Mouse (Mus musculus): Measurements from ENCODE around the gene Zfp280b. TPM values are rescaled to one million over a fixed set of nuclear protein-coding genes. Genes with fewer than 3 reads are reported as not detected.

The Zfp280b gene
- polyA plus RNA-seq, 1 experiment from 2014 or later = 8.8 TPM

- H3K4me3 ChIP-seq (ENCODE audit: low read depth, low read length) = no peak overlapping the region
- H3K36me3 ChIP-seq (ENCODE audit: insufficient read depth, low read length) = no peaks in the 10 kb centered on the region
- H3K27me3 ChIP-seq (replicated peaks; ENCODE audit: insufficient read depth, low read length) = no peaks in the 10 kb centered on the region
- no peaks in the 10 kb centered on the region for H3K4me1 ChIP-seq (ENCODE audit: insufficient read depth, low read depth, low read length)
- ATAC-seq (no peak), DNase-seq (ENCODE audit: low spot score) (no peak)
- H3K9ac ChIP-seq (replicated peaks; ENCODE audit: low read depth) = no peak overlapping the region
- 41% methylated on average over 7 of the region's 7 CpGs for WGBS
- no peak overlapping the region for H3K27ac ChIP-seq (ENCODE audit: low read length)
- TF ChIP-seq EP300 (IDR thresholded peaks at IDR 0.05) (no peak), CTCF (IDR thresholded peaks at IDR 0.05) (no peak)
- no peaks in the 10 kb centered on the region for H3K9me3 ChIP-seq (ENCODE audit: low read length)
- no peak overlapping the region for H3K4me2 ChIP-seq (replicated peaks; ENCODE audit: low read depth, low read length)
These were observed 31.3 kb upstream of the Zfp280b start for GRCm38 (mm10) chr10:76001160-76001559.

GRCm38 (mm10) chr10:76002101-76002521, 30.3 kb upstream of the Zfp280b start:
- ATAC-seq = no peak
- no peaks in the 10 kb centered on the region for H3K36me3 ChIP-seq (ENCODE audit: insufficient read depth, low read length)
- H3K9ac ChIP-seq (replicated peaks; ENCODE audit: low read depth) = no peak overlapping the region
- no peaks in the 10 kb centered on the region for H3K4me1 ChIP-seq (ENCODE audit: insufficient read depth, low read depth, low read length)
- H3K27ac ChIP-seq (ENCODE audit: low read length) = no peak overlapping the region
- no peak overlapping the region for H3K4me2 ChIP-seq (replicated peaks; ENCODE audit: low read depth, low read length)
- H3K4me3 ChIP-seq (ENCODE audit: low read depth, low read length) = no peak overlapping the region
- 21% methylated on average over 3 of the region's 3 CpGs for WGBS
- H3K9me3 ChIP-seq (ENCODE audit: low read length) = no peaks in the 10 kb centered on the region
- DNase-seq (ENCODE audit: low spot score) = no peak
- H3K27me3 ChIP-seq (replicated peaks; ENCODE audit: insufficient read depth, low read length) = no peaks in the 10 kb centered on the region
- TF ChIP-seq CTCF (IDR thresholded peaks at IDR 0.05) = no peak
- no peak for TF ChIP-seq EP300 (IDR thresholded peaks at IDR 0.05)

GRCm38 (mm10) chr10:76002615-76003014, 29.8 kb upstream of the Zfp280b start:
- no peak for TF ChIP-seq CTCF (IDR thresholded peaks at IDR 0.05)
- TF ChIP-seq EP300 (IDR thresholded peaks at IDR 0.05) = no peak
- Histone ChIP-seq H3K9ac (replicated peaks; ENCODE audit: low read depth) (no peak overlapping the region), H3K36me3 (ENCODE audit: insufficient read depth, low read length) (no peaks in the 10 kb centered on the region), H3K9me3 (ENCODE audit: low read length) (no peaks in the 10 kb centered on the region), H3K4me2 (replicated peaks; ENCODE audit: low read depth, low read length) (no peak overlapping the region), H3K27ac (ENCODE audit: low read length) (no peak overlapping the region), H3K27me3 (replicated peaks; ENCODE audit: insufficient read depth, low read length) (no peaks in the 10 kb centered on the region), H3K4me1 (ENCODE audit: insufficient read depth, low read depth, low read length) (no peaks in the 10 kb centered on the region), H3K4me3 (ENCODE audit: low read depth, low read length) (no peak overlapping the region)
- WGBS = 50% methylated on average over 2 of the region's 2 CpGs
- DNase-seq (ENCODE audit: low spot score) = no peak
- no peak for ATAC-seq

GRCm38 (mm10) chr10:76003221-76003620, 29.2 kb upstream of the Zfp280b start:
- H3K9ac ChIP-seq (replicated peaks; ENCODE audit: low read depth) = no peak overlapping the region
- H3K4me3 ChIP-seq (ENCODE audit: low read depth, low read length) = no peak overlapping the region
- H3K9me3 ChIP-seq (ENCODE audit: low read length) = no peaks in the 10 kb centered on the region
- no peaks in the 10 kb centered on the region for H3K27me3 ChIP-seq (replicated peaks; ENCODE audit: insufficient read depth, low read length)
- DNase-seq (ENCODE audit: low spot score) = no peak
- WGBS = 91% methylated on average over 2 of the region's 2 CpGs
- no peaks in the 10 kb centered on the region for H3K4me1 ChIP-seq (ENCODE audit: insufficient read depth, low read depth, low read length)
- no peak for ATAC-seq
- H3K36me3 ChIP-seq (ENCODE audit: insufficient read depth, low read length) = no peaks in the 10 kb centered on the region
- no peak overlapping the region for H3K27ac ChIP-seq (ENCODE audit: low read length)
- H3K4me2 ChIP-seq (replicated peaks; ENCODE audit: low read depth, low read length) = no peak overlapping the region
- no peak for TF ChIP-seq EP300 (IDR thresholded peaks at IDR 0.05)
- TF ChIP-seq CTCF (IDR thresholded peaks at IDR 0.05) = no peak

- 86% methylated on average over 6 of the region's 6 CpGs for WGBS
- Histone ChIP-seq H3K4me3 (ENCODE audit: low read depth, low read length) (no peak overlapping the region), H3K4me2 (replicated peaks; ENCODE audit: low read depth, low read length) (no peak overlapping the region), H3K27ac (ENCODE audit: low read length) (no peak overlapping the region), H3K9ac (replicated peaks; ENCODE audit: low read depth) (no peak overlapping the region), H3K36me3 (ENCODE audit: insufficient read depth, low read length) (no peaks in the 10 kb centered on the region), H3K27me3 (replicated peaks; ENCODE audit: insufficient read depth, low read length) (no peaks in the 10 kb centered on the region), H3K9me3 (ENCODE audit: low read length) (no peaks in the 10 kb centered on the region), H3K4me1 (ENCODE audit: insufficient read depth, low read depth, low read length) (no peaks in the 10 kb centered on the region)
- ATAC-seq = no peak
- TF ChIP-seq EP300 (IDR thresholded peaks at IDR 0.05) (no peak), CTCF (IDR thresholded peaks at IDR 0.05) (no peak)
- no peak for DNase-seq (ENCODE audit: low spot score)
These were observed 26.1 kb upstream of the Zfp280b start for GRCm38 (mm10) chr10:76006385-76006784.

GRCm38 (mm10) chr10:76009812-76010211, 22.6 kb upstream of the Zfp280b start:
- ATAC-seq (no peak), DNase-seq (ENCODE audit: low spot score) (no peak)
- no peak for TF ChIP-seq CTCF (IDR thresholded peaks at IDR 0.05)
- no peak for TF ChIP-seq EP300 (IDR thresholded peaks at IDR 0.05)
- no peaks in the 10 kb centered on the region for H3K27me3 ChIP-seq (replicated peaks; ENCODE audit: insufficient read depth, low read length)
- no peaks in the 10 kb centered on the region for H3K36me3 ChIP-seq (ENCODE audit: insufficient read depth, low read length)
- no peaks in the 10 kb centered on the region for H3K4me1 ChIP-seq (ENCODE audit: insufficient read depth, low read depth, low read length)
- H3K27ac ChIP-seq (ENCODE audit: low read length) = no peak overlapping the region
- no peak overlapping the region for H3K4me2 ChIP-seq (replicated peaks; ENCODE audit: low read depth, low read length)
- no peak overlapping the region for H3K9ac ChIP-seq (replicated peaks; ENCODE audit: low read depth)
- no peaks in the 10 kb centered on the region for H3K9me3 ChIP-seq (ENCODE audit: low read length)
- no peak overlapping the region for H3K4me3 ChIP-seq (ENCODE audit: low read depth, low read length)
- WGBS = 68% methylated on average over 3 of the region's 3 CpGs

GRCm38 (mm10) chr10:76012922-76013321, 19.5 kb upstream of the Zfp280b start:
- TF ChIP-seq EP300 (IDR thresholded peaks at IDR 0.05) = no peak
- TF ChIP-seq CTCF (IDR thresholded peaks at IDR 0.05) = no peak
- H3K27ac ChIP-seq (ENCODE audit: low read length) = no peak overlapping the region
- 71% methylated on average over 6 of the region's 6 CpGs for WGBS
- no peaks in the 10 kb centered on the region for H3K36me3 ChIP-seq (ENCODE audit: insufficient read depth, low read length)
- no peak overlapping the region for H3K4me2 ChIP-seq (replicated peaks; ENCODE audit: low read depth, low read length)
- H3K4me3 ChIP-seq (ENCODE audit: low read depth, low read length) = no peak overlapping the region
- no peaks in the 10 kb centered on the region for H3K9me3 ChIP-seq (ENCODE audit: low read length)
- no peaks in the 10 kb centered on the region for H3K4me1 ChIP-seq (ENCODE audit: insufficient read depth, low read depth, low read length)
- H3K27me3 ChIP-seq (replicated peaks; ENCODE audit: insufficient read depth, low read length) = no peaks in the 10 kb centered on the region
- no peak overlapping the region for H3K9ac ChIP-seq (replicated peaks; ENCODE audit: low read depth)
- DNase-seq (ENCODE audit: low spot score) (no peak), ATAC-seq (no peak)
